Mouse (Mus musculus): ENCODE data around the gene Cc2d1a.

- TF ChIP-seq CTCF (IDR thresholded peaks at IDR 0.05; ENCODE audit: low read depth, low read length) (no peak), POLR2A (IDR thresholded peaks at IDR 0.05; ENCODE audit: borderline replicate concordance, low read depth, low read length) (no peak)
These were observed 46.1 kb downstream of the Cc2d1a start for GRCm38 (mm10) chr8:84101476-84102270.
